Mouse (Mus musculus) layer of hippocampus, adult 2 months (tissue): Measurements from ENCODE around the gene Lgals9. TPM values are rescaled to one million over a fixed set of nuclear protein-coding genes. Genes with fewer than 3 reads are reported as not detected.

Experiments
- DNase-seq, 2 experiments: peaks; one replicate each; pipeline ENCODE4 v3.0.0; 2022; ENCODE audit warnings: low spot score in 2 of 2
- H3K27ac ChIP-seq: fragments of 200-600 bp; 2 replicates; pipeline ENCODE4 v1.8.1; 2022
- H3K4me3 ChIP-seq: fragments of 200-600 bp; 2 replicates; pipeline ENCODE4 v1.8.1; 2022; ENCODE audit warnings: mild to moderate bottlenecking
- CTCF ChIP-seq: fragments of 200-600 bp; conservative IDR thresholded peaks from 2 replicates; pipeline ENCODE4 v1.8.1; 2022; ENCODE audit warnings: antibody characterized with exemption, mild to moderate bottlenecking, moderate library complexity
- total RNA-seq, 2 experiments: library from RNA; stranded (reverse); gene quantifications; 2 replicates each; pipeline ENCODE4 v1.2.3; 2021

The Lgals9 gene
- total RNA-seq, 2 experiments from 2014 or later, result 4.0 to 4.1 TPM

- peak; percentile 99 for TF ChIP-seq CTCF
- H3K27ac ChIP-seq, result no peak overlapping the region
- DNase-seq, result peak; percentile 66 to 89
- no peak overlapping the region for H3K4me3 ChIP-seq
These were observed 28.5 kb downstream of the Lgals9 start for GRCm38 (mm10) chr11:78956260-78956659.

GRCm38 (mm10) chr11:78952467-78952866 lies 32.3 kb downstream of the Lgals9 start:
- H3K27ac ChIP-seq, result no peak overlapping the region
- TF ChIP-seq CTCF, result no peak
- H3K4me3 ChIP-seq, result no peak overlapping the region
- DNase-seq, result no peak

- no peak for TF ChIP-seq CTCF
- no peak overlapping the region for H3K27ac ChIP-seq
- H3K4me3 ChIP-seq, result no peak overlapping the region
- DNase-seq, result no peak
These were observed 34.4 kb downstream of the Lgals9 start for GRCm38 (mm10) chr11:78950365-78950764.

GRCm38 (mm10) chr11:78943083-78943482 lies 41.7 kb downstream of the Lgals9 start:
- Histone ChIP-seq H3K4me3 (no peak overlapping the region), H3K27ac (no peak overlapping the region)
- TF ChIP-seq CTCF, result no peak
- no peak for DNase-seq

- no peak overlapping the region for H3K27ac ChIP-seq
- no peak for TF ChIP-seq CTCF
- DNase-seq, result no peak
- H3K4me3 ChIP-seq, result no peak overlapping the region
These were observed 49.6 kb downstream of the Lgals9 start for GRCm38 (mm10) chr11:78935178-78935577.

- no peak for DNase-seq
- Histone ChIP-seq H3K4me3 (no peak overlapping the region), H3K27ac (no peak overlapping the region)
- no peak for TF ChIP-seq CTCF
These were observed 50.0 kb downstream of the Lgals9 start for GRCm38 (mm10) chr11:78934727-78935126.

GRCm38 (mm10) chr11:78934307-78934706 lies 50.4 kb downstream of the Lgals9 start:
- no peak for DNase-seq
- H3K4me3 ChIP-seq, result no peak overlapping the region
- no peak overlapping the region for H3K27ac ChIP-seq
- no peak for TF ChIP-seq CTCF

- DNase-seq, result peak; percentile 17 to 20
These were observed 55.4 kb downstream of the Lgals9 start for GRCm38 (mm10) chr11:78929345-78929744.

GRCm38 (mm10) chr11:78924916-78925315 lies 59.8 kb downstream of the Lgals9 start:
- no peak for DNase-seq
- Histone ChIP-seq H3K4me3 (peak overlapping the region; percentile 36), H3K27ac (no peak overlapping the region)
- no peak for TF ChIP-seq CTCF

More at GRCm38 (mm10) chr11:78929345-78929744, 55.4 kb downstream of the Lgals9 start:
- H3K27ac ChIP-seq, result no peak overlapping the region
- H3K4me3 ChIP-seq, result no peak overlapping the region
- TF ChIP-seq CTCF, result no peak

- Histone ChIP-seq H3K4me3 (no peak overlapping the region), H3K27ac (no peak overlapping the region)
- TF ChIP-seq CTCF, result no peak
- DNase-seq, result no peak
These were observed 60.6 kb downstream of the Lgals9 start for GRCm38 (mm10) chr11:78924111-78924510.

GRCm38 (mm10) chr11:78922678-78923407 lies 61.9 kb downstream of the Lgals9 start:
- DNase-seq, result peak; percentile 10 to 12
- TF ChIP-seq CTCF, result peak; percentile 89
- no peak overlapping the region for H3K27ac ChIP-seq
- H3K4me3 ChIP-seq, result no peak overlapping the region

- TF ChIP-seq CTCF, result no peak
- H3K27ac ChIP-seq, result no peak within 1 kb of the TSS
- DNase-seq, result no peak
- H3K4me3 ChIP-seq, result no peak within 1 kb of the TSS
These were observed 64.3 kb downstream of the Lgals9 start, which contains the start of gene Nos2 for GRCm38 (mm10) chr11:78920411-78920939. Nos2 (plus strand) TSS chr11:78920787.

GRCm38 (mm10) chr11:78919745-78920144 lies 65.0 kb downstream of the Lgals9 start:
- H3K27ac ChIP-seq, result no peak overlapping the region
- no peak for TF ChIP-seq CTCF
- no peak for DNase-seq
- H3K4me3 ChIP-seq, result no peak overlapping the region

GRCm38 (mm10) chr11:78916410-78916809 lies 68.3 kb downstream of the Lgals9 start:
- Histone ChIP-seq H3K27ac (no peak overlapping the region), H3K4me3 (no peak overlapping the region)
- no peak for DNase-seq
- no peak for TF ChIP-seq CTCF
